Mouse (Mus musculus) liver (tissue): Measurements from ENCODE around the gene Trappc12.

Experiments used
- DNase-seq: peaks from one replicate; pipeline ENCODE4 v3.0.0-alpha.2; 2020; ENCODE audit warnings: mixed read lengths

Gene Trappc12

GRCm38 (mm10) chr12:28685771-28686170 is 64.5 kb downstream of the Trappc12 start:
- no peak for DNase-seq

DNA sequence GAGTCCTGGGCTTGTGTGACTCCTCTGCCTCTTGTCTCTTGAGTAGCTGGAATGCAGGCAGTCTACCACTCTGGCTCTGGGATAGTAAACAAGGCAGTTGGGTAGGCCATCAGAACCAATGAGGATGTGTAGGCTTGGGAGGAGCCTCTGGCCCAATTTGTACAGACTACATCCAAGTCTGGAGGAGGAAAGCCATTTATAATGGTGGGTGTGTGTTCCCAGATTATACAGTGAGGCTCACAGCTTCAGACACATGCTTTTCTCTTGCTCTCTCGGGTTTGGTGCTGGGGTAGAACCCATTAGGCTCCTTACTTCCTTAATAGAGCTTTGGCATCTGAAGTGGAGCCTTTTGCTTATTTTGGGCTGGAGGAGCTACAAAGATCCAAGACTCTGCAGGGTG is 65.6 kb downstream of the Trappc12 start:
- DNase-seq: no peak

DNA sequence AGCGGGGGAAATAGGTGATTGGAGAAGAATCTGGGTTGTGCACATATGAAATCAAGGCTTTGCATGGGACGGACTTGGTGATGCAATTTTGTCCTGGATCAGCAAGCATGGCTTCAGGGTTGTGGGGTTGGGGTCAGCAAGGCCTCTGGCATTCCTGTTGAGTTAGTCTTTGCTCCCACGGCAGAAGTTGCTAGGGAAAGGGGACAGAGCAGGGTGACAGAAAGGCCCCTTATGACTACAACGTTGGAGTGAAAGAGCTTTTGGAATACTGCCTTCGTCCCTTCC is 74.4 kb downstream of the Trappc12 start:
- DNase-seq: no peak

GRCm38 (mm10) chr12:28675121-28675924 is 74.9 kb downstream of the Trappc12 start, which contains the start of gene Adi1:
Adi1 (plus strand) TSS chr12:28675231.
- DNase-seq: peak; percentile 87

- no peak for DNase-seq
Observed at GRCm38 (mm10) chr12:28674038-28674720, 76.1 kb downstream of the Trappc12 start.

DNA sequence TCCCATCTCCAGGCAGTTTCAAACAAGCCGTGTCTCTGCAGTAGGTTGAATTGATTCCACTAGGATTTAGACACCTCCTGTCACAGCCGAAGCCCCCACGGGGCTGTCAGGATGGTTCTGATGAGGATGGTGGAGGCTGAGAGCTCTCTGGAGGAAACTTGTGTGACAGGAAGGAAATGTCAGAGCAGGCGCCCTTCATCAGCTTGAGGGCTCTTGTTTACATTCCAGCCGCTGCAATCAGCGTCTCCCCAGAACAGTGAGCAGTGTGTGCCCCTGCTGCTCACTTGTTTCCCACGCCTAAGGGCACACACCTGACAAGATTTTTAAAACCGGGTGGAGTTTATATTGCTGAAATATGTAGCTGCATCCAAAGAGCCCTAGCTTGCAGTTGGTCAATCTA is 83.0 kb downstream of the Trappc12 start:
- DNase-seq: no peak

GRCm38 (mm10) chr12:28666734-28667133 is 83.5 kb downstream of the Trappc12 start:
- DNase-seq: no peak

- no peak for DNase-seq
Observed at GRCm38 (mm10) chr12:28662628-28663027, 87.6 kb downstream of the Trappc12 start.

GRCm38 (mm10) chr12:28649141-28650110 is 100.8 kb downstream of the Trappc12 start, which contains the start of gene Rnaseh1:
Rnaseh1 (plus strand) TSS chr12:28649602.
- peak; percentile 91 for DNase-seq
